Mouse (Mus musculus): ENCODE measurements around the gene Rap1a.

The Rap1a gene

DNA sequence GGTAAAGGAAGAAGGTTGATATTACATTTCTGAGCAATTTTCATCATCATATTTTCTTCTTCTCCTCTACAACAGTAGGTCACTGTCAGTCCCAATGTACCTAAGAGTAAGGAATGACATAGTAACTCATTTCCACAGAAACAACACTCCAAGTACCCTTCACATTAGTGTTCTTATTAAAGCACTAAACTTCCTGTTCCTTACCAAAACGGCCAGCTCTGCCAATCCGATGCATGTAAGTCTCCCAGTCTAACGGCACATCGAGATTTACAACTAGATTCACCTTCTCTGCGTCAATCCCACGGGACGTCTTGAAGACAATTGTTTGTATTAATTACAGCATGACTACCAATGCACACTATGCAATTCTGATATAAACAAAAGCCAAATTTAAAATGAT, 120.8 kb downstream of the Rap1a start:
- no peak for DNase-seq
